Comparison of ENCODE assay signal across 25 mouse cellular contexts in genomic region chr2:102267582-102268339, GRCm38 (mm10).
A peak's percentile ranks its signal among the peaks of the same experiment; 100 is the strongest.
DNase-seq lines count a peak whose midpoint lies in the region; ATAC-seq and TF ChIP-seq lines count a peak whose summit lies in the region.
"Had no signal": no experiment of that assay in that cellular context is flagged by ENCODE, and none has a peak within 500 bp of the region (broad histone marks: within the 10 kb centered on the region; RNA-seq: fewer than 3 reads in every experiment).

No protein-coding gene starts in this region.

- H3K4me2 ChIP-seq in limb, embryonic 12.5 days = no peak overlapping the region
- H3K4me2 ChIP-seq in limb, embryonic 14.5 days (replicated peaks; ENCODE audit: low read depth, low read length, severe bottlenecking) = no peak overlapping the region
- no peak overlapping the region for H3K4me2 ChIP-seq in midbrain, embryonic 11.5 days
- H3K4me2 ChIP-seq: embryonic facial prominence, embryonic 13.5 days; embryonic facial prominence, embryonic 15.5 days; forebrain, embryonic 13.5 days; forebrain, embryonic 15.5 days had no signal

- TF ChIP-seq CTCF in heart, adult 2 months (IDR thresholded peaks at IDR 0.05) = no peak
- TF ChIP-seq CTCF in C2C12 (IDR thresholded peaks at IDR 0.05; ENCODE audit: control insufficient read depth, insufficient read depth, insufficient read length) = no peak

- no peaks in the 10 kb centered on the region; the same call in 1 of the 2 replicates for H3K27me3 ChIP-seq in heart, adult 2 months (ENCODE audit: control insufficient read depth, insufficient read depth, low read length)
- H3K27me3 ChIP-seq in C2C12 (ENCODE audit: control insufficient read depth, insufficient read depth, insufficient read length) = no peaks in the 10 kb centered on the region
- H3K27me3 ChIP-seq in limb, embryonic 12.5 days = no peaks in the 10 kb centered on the region
- H3K27me3 ChIP-seq in limb, embryonic 14.5 days (ENCODE audit: control insufficient read depth, insufficient read depth, low read length) = no peaks in the 10 kb centered on the region
- no peaks in the 10 kb centered on the region for H3K27me3 ChIP-seq in midbrain, embryonic 11.5 days (ENCODE audit: control insufficient read depth, insufficient read depth, low read length)
- H3K27me3 ChIP-seq: embryonic facial prominence, embryonic 13.5 days; embryonic facial prominence, embryonic 15.5 days; forebrain, embryonic 13.5 days; forebrain, embryonic 15.5 days had no signal

- H3ac ChIP-seq in C2C12 (ENCODE audit: control insufficient read depth, insufficient read length, low read depth) = no peak overlapping the region

- H3K36me3 ChIP-seq in heart, adult 2 months (ENCODE audit: control insufficient read depth, insufficient read depth, low read length) = no peaks in the 10 kb centered on the region
- no peaks in the 10 kb centered on the region for H3K36me3 ChIP-seq in C2C12 (ENCODE audit: control insufficient read depth, insufficient read depth)
- no peaks in the 10 kb centered on the region for H3K36me3 ChIP-seq in limb, embryonic 12.5 days
- H3K36me3 ChIP-seq in limb, embryonic 14.5 days (ENCODE audit: control insufficient read depth, insufficient read depth, low read length) = no peaks in the 10 kb centered on the region
- H3K36me3 ChIP-seq in midbrain, embryonic 11.5 days (ENCODE audit: control insufficient read depth, insufficient read depth, low read length) = no peaks in the 10 kb centered on the region
- H3K36me3 ChIP-seq: embryonic facial prominence, embryonic 13.5 days; embryonic facial prominence, embryonic 15.5 days; forebrain, embryonic 10.5 days; forebrain, embryonic 15.5 days had no signal

- no peak for TF ChIP-seq POLR2A in heart, adult 2 months (IDR thresholded peaks at IDR 0.05; ENCODE audit: insufficient read depth, low read depth, low read length)
- TF ChIP-seq POLR2A in limb, embryonic 14.5 days (IDR thresholded peaks at IDR 0.05; ENCODE audit: borderline replicate concordance, extremely low read depth, insufficient read depth, insufficient read length) = no peak

- H3K4me1 ChIP-seq in heart, adult 2 months (ENCODE audit: control insufficient read depth, insufficient read depth, low read length) = no peaks in the 10 kb centered on the region
- 0 out of 2 replicates have a peak, but pooled peaks cover 4% of the 10 kb centered on the region for H3K4me1 ChIP-seq in limb, embryonic 12.5 days (replicated peaks)
- H3K4me1 ChIP-seq in limb, embryonic 14.5 days (ENCODE audit: control insufficient read depth, insufficient read depth, low read length) = no peaks in the 10 kb centered on the region
- H3K4me1 ChIP-seq in midbrain, embryonic 11.5 days (ENCODE audit: control insufficient read depth, insufficient read depth, low read length) = no peaks in the 10 kb centered on the region
- H3K4me1 ChIP-seq: embryonic facial prominence, embryonic 13.5 days; embryonic facial prominence, embryonic 15.5 days; forebrain, embryonic 10.5 days; forebrain, embryonic 13.5 days; forebrain, embryonic 15.5 days had no signal

- H3K9me3 ChIP-seq in limb, embryonic 12.5 days = no peaks in the 10 kb centered on the region
- H3K9me3 ChIP-seq in limb, embryonic 14.5 days (ENCODE audit: control insufficient read depth, low read length) = no peaks in the 10 kb centered on the region
- no peaks in the 10 kb centered on the region for H3K9me3 ChIP-seq in midbrain, embryonic 11.5 days (ENCODE audit: control insufficient read depth, low read length)
- H3K9me3 ChIP-seq: embryonic facial prominence, embryonic 13.5 days; embryonic facial prominence, embryonic 15.5 days; forebrain, embryonic 10.5 days; forebrain, embryonic 13.5 days; forebrain, embryonic 15.5 days had no signal

- H3K27ac ChIP-seq in heart, adult 2 months = no peak overlapping the region
- H3K27ac ChIP-seq in limb, embryonic 12.5 days = no peak overlapping the region
- H3K27ac ChIP-seq in limb, embryonic 14.5 days (replicated peaks; ENCODE audit: low read depth, low read length) = no peak overlapping the region
- no peak overlapping the region for H3K27ac ChIP-seq in midbrain, embryonic 11.5 days (ENCODE audit: low read depth, low read length)
- H3K27ac ChIP-seq: embryonic facial prominence, embryonic 13.5 days; embryonic facial prominence, embryonic 15.5 days; forebrain, embryonic 10.5 days; forebrain, embryonic 13.5 days; forebrain, embryonic 15.5 days had no signal

- H3K9ac ChIP-seq in heart, adult 2 months (ENCODE audit: low read depth, low read length) = no peak overlapping the region
- H3K9ac ChIP-seq in limb, embryonic 12.5 days (replicated peaks) = no peak overlapping the region
- no peak overlapping the region for H3K9ac ChIP-seq in limb, embryonic 14.5 days (ENCODE audit: low read depth, low read length, severe bottlenecking)
- no peak overlapping the region for H3K9ac ChIP-seq in midbrain, embryonic 11.5 days (ENCODE audit: low read length)
- H3K9ac ChIP-seq: embryonic facial prominence, embryonic 13.5 days; embryonic facial prominence, embryonic 15.5 days; forebrain, embryonic 13.5 days; forebrain, embryonic 15.5 days had no signal

- H3K79me3 ChIP-seq in C2C12 (ENCODE audit: low read depth) = no peaks in the 10 kb centered on the region

- TF ChIP-seq EP300 in heart, adult 2 months (IDR thresholded peaks at IDR 0.05; ENCODE audit: insufficient read depth, low read depth, low read length) = no peak

- no peaks in the 10 kb centered on the region for H3K79me2 ChIP-seq in heart, adult 2 months (replicated peaks; ENCODE audit: control insufficient read depth, insufficient read depth, low read length)
- H3K79me2 ChIP-seq in C2C12 (ENCODE audit: control insufficient read depth, insufficient read depth) = no peaks in the 10 kb centered on the region

- ATAC-seq in limb, embryonic 12.5 days (ENCODE audit: insufficient number of reproducible peaks, insufficient read depth, low FRiP score, low TSS enrichment, low read depth) = peak; percentile 62
- peak; percentile 65 for ATAC-seq in limb, embryonic 14.5 days (ENCODE audit: low FRiP score, low read depth)
- no peak for ATAC-seq in midbrain, embryonic 11.5 days (ENCODE audit: low FRiP score)
- ATAC-seq: forebrain, embryonic 13.5 days; forebrain, embryonic 15.5 days had no signal

- DNase-seq in heart, adult 11 months = peak; percentile 67
- no peak for DNase-seq in heart, adult 2 months
- DNase-seq in limb, embryonic 14.5 days (ENCODE audit: low spot score) = no peak
- no peak for DNase-seq in gastrocnemius, postnatal 36 days
- no peak for DNase-seq in retina, postnatal 1 day
- no peak for DNase-seq in midbrain, embryonic 11.5 days (ENCODE audit: low spot score, missing footprints)
- DNase-seq: adrenal gland, adult 2 months; adrenal gland, postnatal 10 days; adrenal gland, postnatal 25 days; B cell, adult 2 months; cerebellum, adult 11 months; cerebellum, adult 18-20 months; cerebellum, adult 8-10 months; cerebellum, adult 9-11 months; cerebellum, postnatal 14 days; cerebellum, postnatal 36 days; embryo, embryonic 11 days had no signal

- intact Hi-C loops in heart, adult 2 months (cut with DNase I) = no loop called here
- intact Hi-C loops in gastrocnemius, postnatal 36 days (cut with DNase I) = no loop called here

- WGBS in heart, adult 2 months = 68% methylated on average over 13 of the region's 13 CpGs
- WGBS in limb, embryonic 12.5 days = 56% methylated on average over 13 of the region's 13 CpGs
- WGBS in limb, embryonic 14.5 days = 42% methylated on average over 13 of the region's 13 CpGs
- WGBS in midbrain, embryonic 11.5 days = 64% methylated on average over 13 of the region's 13 CpGs

- no peak overlapping the region for H3K4me3 ChIP-seq in heart, adult 2 months
- no peak overlapping the region for H3K4me3 ChIP-seq in C2C12 (ENCODE audit: insufficient read depth, poor library complexity, severe bottlenecking)
- no peak overlapping the region for H3K4me3 ChIP-seq in limb, embryonic 12.5 days (replicated peaks)
- H3K4me3 ChIP-seq in limb, embryonic 14.5 days (replicated peaks; ENCODE audit: low read length) = no peak overlapping the region
- no peak overlapping the region for H3K4me3 ChIP-seq in midbrain, embryonic 11.5 days (ENCODE audit: low read depth, low read length)
- H3K4me3 ChIP-seq: embryonic facial prominence, embryonic 13.5 days; embryonic facial prominence, embryonic 15.5 days; erythroblast, embryonic 14.5 days; forebrain, embryonic 10.5 days; forebrain, embryonic 13.5 days; forebrain, embryonic 15.5 days had no signal

TF ChIP-seq in C2C12, 6 proteins besides CTCF, POLR2A, EP300 and RAD21:
- no peak for TF ChIP-seq CEBPB (IDR thresholded peaks at IDR 0.05; ENCODE audit: low read depth)
- peak; percentile 93 for TF ChIP-seq MYOD1 (IDR thresholded peaks at IDR 0.05; ENCODE audit: control insufficient read depth, insufficient read length, low read depth)
